Mouse (Mus musculus): ENCODE results near the gene Mroh3.

The Mroh3 gene

GRCm38 (mm10) chr1:136212803-136213202 lies at the start of gene Mroh3:
TSS of gene Mroh3 (minus strand) at chr1:136212828.
- DNase-seq (ENCODE audit: low spot score in 2 of 2): no peak

GRCm38 (mm10) chr1:136260635-136261238 lies 48.1 kb upstream of the Mroh3 start, which contains the start of gene Gpr25:
TSS of gene Gpr25 (minus strand) at chr1:136260873.
- no peak for DNase-seq (ENCODE audit: low spot score in 2 of 2)

- no peak for DNase-seq (ENCODE audit: low spot score in 2 of 2)
These were observed 47.4 kb upstream of the Mroh3 start for GRCm38 (mm10) chr1:136259893-136260634.

- DNase-seq (ENCODE audit: low spot score in 2 of 2): no peak
These were observed 46.9 kb upstream of the Mroh3 start for GRCm38 (mm10) chr1:136259543-136259892.

- no peak for DNase-seq (ENCODE audit: low spot score in 2 of 2)
These were observed 45.9 kb upstream of the Mroh3 start for GRCm38 (mm10) chr1:136258495-136258894.

- no peak for DNase-seq (ENCODE audit: low spot score in 2 of 2)
These were observed 43.0 kb upstream of the Mroh3 start for GRCm38 (mm10) chr1:136255657-136256056.

GRCm38 (mm10) chr1:136255174-136255573 lies 42.5 kb upstream of the Mroh3 start:
- no peak for DNase-seq (ENCODE audit: low spot score in 2 of 2)

GRCm38 (mm10) chr1:136254503-136255065 lies 42.0 kb upstream of the Mroh3 start:
- DNase-seq (ENCODE audit: low spot score in 2 of 2): no peak

- DNase-seq (ENCODE audit: low spot score in 2 of 2): peak in 1 of 2 experiments; percentile 32
These were observed 40.8 kb upstream of the Mroh3 start for GRCm38 (mm10) chr1:136253472-136253871.

- no peak for DNase-seq (ENCODE audit: low spot score in 2 of 2)
These were observed 37.0 kb upstream of the Mroh3 start for GRCm38 (mm10) chr1:136249662-136250061.

- DNase-seq (ENCODE audit: low spot score in 2 of 2): no peak
These were observed 34.8 kb upstream of the Mroh3 start for GRCm38 (mm10) chr1:136247393-136247792.

GRCm38 (mm10) chr1:136244469-136244868 lies 31.8 kb upstream of the Mroh3 start:
- DNase-seq (ENCODE audit: low spot score in 2 of 2): no peak

GRCm38 (mm10) chr1:136241801-136242200 lies 29.2 kb upstream of the Mroh3 start:
- DNase-seq (ENCODE audit: low spot score in 2 of 2): no peak

- no peak for DNase-seq (ENCODE audit: low spot score in 2 of 2)
These were observed 25.9 kb upstream of the Mroh3 start for GRCm38 (mm10) chr1:136238495-136238894.

GRCm38 (mm10) chr1:136234595-136235092 lies 22.0 kb upstream of the Mroh3 start:
- no peak for DNase-seq (ENCODE audit: low spot score in 2 of 2)

GRCm38 (mm10) chr1:136233892-136234594 lies 21.4 kb upstream of the Mroh3 start, which contains the start of gene Inava:
TSS of gene Inava (minus strand) at chr1:136234264.
- DNase-seq (ENCODE audit: low spot score in 2 of 2): no peak

GRCm38 (mm10) chr1:136232986-136233790 lies 20.6 kb upstream of the Mroh3 start:
- DNase-seq (ENCODE audit: low spot score in 2 of 2): no peak

GRCm38 (mm10) chr1:136232285-136232926 lies 19.8 kb upstream of the Mroh3 start:
- DNase-seq (ENCODE audit: low spot score in 2 of 2): no peak

GRCm38 (mm10) chr1:136231596-136231995 lies 19.0 kb upstream of the Mroh3 start:
- no peak for DNase-seq (ENCODE audit: low spot score in 2 of 2)

GRCm38 (mm10) chr1:136230201-136230600 lies 17.6 kb upstream of the Mroh3 start:
- DNase-seq (ENCODE audit: low spot score in 2 of 2): no peak

GRCm38 (mm10) chr1:136229040-136229373 lies 16.4 kb upstream of the Mroh3 start:
- no peak for DNase-seq (ENCODE audit: low spot score in 2 of 2)
